Mouse (Mus musculus): Measurements from ENCODE around the gene Cnot10. TPM values are rescaled to one million over a fixed set of nuclear protein-coding genes. Genes with fewer than 3 reads are reported as not detected.

Gene Cnot10
- polyA plus RNA-seq, 1 experiment from 2014 or later = 60.7 TPM

DNA sequence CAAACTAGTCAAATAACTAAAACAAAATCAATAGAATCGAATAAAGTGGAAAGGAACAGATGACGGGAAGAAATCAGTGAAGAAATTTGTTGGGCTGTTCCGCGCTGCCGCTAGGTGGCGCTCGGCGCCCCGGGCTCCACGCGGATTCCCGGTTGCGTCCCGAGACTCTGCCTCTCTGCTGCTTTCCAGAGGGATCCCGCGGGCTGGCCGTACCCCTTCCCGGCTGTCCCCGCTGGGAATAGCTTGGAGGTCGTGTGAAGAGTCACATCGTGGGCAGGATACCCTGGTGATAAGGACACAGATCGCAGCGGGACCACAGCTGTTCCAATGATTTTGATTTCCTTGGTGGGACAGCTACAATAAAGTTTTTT, 56.2 kb downstream of the Cnot10 start:
- WGBS = under 1% methylated on average over 23 of the region's 23 CpGs
- Histone ChIP-seq H3K27me3 (ENCODE audit: control insufficient read depth, insufficient read depth, low read length) (no peaks in the 10 kb centered on the region), H3K4me1 (replicated peaks; ENCODE audit: control insufficient read depth, insufficient read depth, low read length) (peaks cover 2% of the 10 kb centered on the region; the same call in 1 of the 2 replicates), H3K36me3 (ENCODE audit: control insufficient read depth, insufficient read depth, low read length) (no peaks in the 10 kb centered on the region), H3K4me2 (replicated peaks; ENCODE audit: low read depth, low read length) (peak overlapping the region; percentile 58), H3K9ac (ENCODE audit: low read depth, low read length) (0 out of 2 replicates have a peak overlapping the region, but pooled peaks have one; percentile 11), H3K9me3 (ENCODE audit: control insufficient read depth, low read length) (no peaks in the 10 kb centered on the region), H3K4me3 (ENCODE audit: low read depth, low read length) (peak overlapping the region; percentile 27), H3K27ac (ENCODE audit: low read depth, low read length) (peak overlapping the region; percentile 56; the same call in 1 of the 2 replicates)
- peak; percentile 87 for DNase-seq (ENCODE audit: low spot score)
- peak; percentile 89 for ATAC-seq (ENCODE audit: low FRiP score)

DNA sequence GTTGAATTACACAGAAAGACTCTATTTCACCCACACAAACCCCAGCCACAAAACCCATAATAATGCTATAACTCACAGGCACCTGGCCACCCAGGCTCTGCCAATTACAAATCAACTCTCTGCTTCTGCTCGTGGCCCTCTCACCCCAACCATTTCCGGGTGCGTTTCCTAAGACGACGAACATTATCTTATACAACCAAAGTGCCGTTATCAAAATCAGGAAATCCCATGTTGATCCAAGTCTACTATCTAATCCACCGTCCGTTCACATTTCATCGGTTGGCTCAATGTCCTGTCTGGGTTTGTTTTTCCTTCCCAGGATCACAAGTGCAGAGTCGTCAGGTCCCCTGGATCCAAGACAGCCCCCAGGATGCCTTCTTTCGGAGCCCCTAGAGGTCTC, 61.3 kb downstream of the Cnot10 start:
- 72% methylated on average over 11 of the region's 11 CpGs for WGBS
- ATAC-seq (ENCODE audit: low FRiP score) (no peak), DNase-seq (ENCODE audit: low spot score) (no peak)

DNA sequence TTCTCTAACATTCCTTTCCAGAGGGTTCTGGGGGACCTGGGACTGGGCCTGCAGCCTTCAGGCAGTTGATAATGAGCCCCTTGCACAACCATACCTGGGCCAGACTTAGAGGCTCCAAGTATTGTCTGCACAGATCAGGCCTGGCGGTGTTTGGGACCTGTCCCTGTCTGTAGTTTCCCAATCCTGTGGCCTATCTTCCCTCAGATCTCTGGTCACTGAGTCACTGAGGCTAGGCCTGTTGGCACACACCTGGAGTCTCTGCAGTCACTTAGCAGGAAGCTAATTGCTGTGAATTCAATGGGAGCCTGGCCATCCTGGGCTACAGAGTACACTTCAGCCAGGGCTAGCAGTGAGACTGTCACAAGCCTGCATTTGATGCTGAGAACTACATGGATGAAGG, 64.0 kb downstream of the Cnot10 start:
- no peaks in the 10 kb centered on the region for H3K36me3 ChIP-seq (ENCODE audit: control insufficient read depth, insufficient read depth, low read length)
- DNase-seq (ENCODE audit: low spot score) (no peak), ATAC-seq (ENCODE audit: low FRiP score) (no peak)
- H3K4me2 ChIP-seq (replicated peaks; ENCODE audit: low read depth, low read length) = no peak overlapping the region
- WGBS = 79% methylated on average over 1 of the region's 1 CpGs
- no peak overlapping the region for H3K4me3 ChIP-seq (ENCODE audit: low read depth, low read length)
- H3K27ac ChIP-seq (ENCODE audit: low read depth, low read length) = no peak overlapping the region
- no peaks in the 10 kb centered on the region for H3K4me1 ChIP-seq (replicated peaks; ENCODE audit: control insufficient read depth, insufficient read depth, low read length)
- H3K9ac ChIP-seq (ENCODE audit: low read depth, low read length) = no peak overlapping the region
- H3K27me3 ChIP-seq (ENCODE audit: control insufficient read depth, insufficient read depth, low read length) = no peaks in the 10 kb centered on the region
- no peaks in the 10 kb centered on the region for H3K9me3 ChIP-seq (ENCODE audit: control insufficient read depth, low read length)

More for the DNA sequence above, 61.3 kb downstream of the Cnot10 start:
- H3K27ac ChIP-seq (ENCODE audit: low read depth, low read length) = no peak overlapping the region
- no peaks in the 10 kb centered on the region for H3K27me3 ChIP-seq (ENCODE audit: control insufficient read depth, insufficient read depth, low read length)
- no peak overlapping the region for H3K4me2 ChIP-seq (replicated peaks; ENCODE audit: low read depth, low read length)
- H3K9me3 ChIP-seq (ENCODE audit: control insufficient read depth, low read length) = no peaks in the 10 kb centered on the region
- H3K4me1 ChIP-seq (replicated peaks; ENCODE audit: control insufficient read depth, insufficient read depth, low read length) = no peaks in the 10 kb centered on the region
- H3K9ac ChIP-seq (ENCODE audit: low read depth, low read length) = no peak overlapping the region
- no peak overlapping the region for H3K4me3 ChIP-seq (ENCODE audit: low read depth, low read length)
- no peaks in the 10 kb centered on the region for H3K36me3 ChIP-seq (ENCODE audit: control insufficient read depth, insufficient read depth, low read length)

DNA sequence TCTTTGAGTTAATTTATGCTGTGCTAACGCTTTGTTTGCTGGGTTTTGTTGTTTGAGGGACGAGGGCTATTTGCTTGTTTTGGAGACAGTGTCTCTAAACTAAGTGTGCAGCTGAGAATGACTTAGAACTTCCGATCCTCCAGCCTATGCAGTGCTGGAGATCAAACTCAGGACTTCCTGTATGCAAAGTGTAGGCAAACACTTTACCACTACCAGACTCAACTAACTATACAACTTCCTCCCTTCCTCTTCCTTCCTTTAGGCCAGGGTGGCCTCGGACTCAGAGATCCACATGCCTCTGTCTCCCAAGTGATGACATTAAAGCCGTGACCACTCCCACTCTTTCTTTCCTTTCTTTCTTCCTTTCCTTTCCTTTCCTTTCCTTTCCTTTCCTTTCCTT, 66.5 kb downstream of the Cnot10 start:
- WGBS = 61% methylated on average over 5 of the region's 5 CpGs

DNA sequence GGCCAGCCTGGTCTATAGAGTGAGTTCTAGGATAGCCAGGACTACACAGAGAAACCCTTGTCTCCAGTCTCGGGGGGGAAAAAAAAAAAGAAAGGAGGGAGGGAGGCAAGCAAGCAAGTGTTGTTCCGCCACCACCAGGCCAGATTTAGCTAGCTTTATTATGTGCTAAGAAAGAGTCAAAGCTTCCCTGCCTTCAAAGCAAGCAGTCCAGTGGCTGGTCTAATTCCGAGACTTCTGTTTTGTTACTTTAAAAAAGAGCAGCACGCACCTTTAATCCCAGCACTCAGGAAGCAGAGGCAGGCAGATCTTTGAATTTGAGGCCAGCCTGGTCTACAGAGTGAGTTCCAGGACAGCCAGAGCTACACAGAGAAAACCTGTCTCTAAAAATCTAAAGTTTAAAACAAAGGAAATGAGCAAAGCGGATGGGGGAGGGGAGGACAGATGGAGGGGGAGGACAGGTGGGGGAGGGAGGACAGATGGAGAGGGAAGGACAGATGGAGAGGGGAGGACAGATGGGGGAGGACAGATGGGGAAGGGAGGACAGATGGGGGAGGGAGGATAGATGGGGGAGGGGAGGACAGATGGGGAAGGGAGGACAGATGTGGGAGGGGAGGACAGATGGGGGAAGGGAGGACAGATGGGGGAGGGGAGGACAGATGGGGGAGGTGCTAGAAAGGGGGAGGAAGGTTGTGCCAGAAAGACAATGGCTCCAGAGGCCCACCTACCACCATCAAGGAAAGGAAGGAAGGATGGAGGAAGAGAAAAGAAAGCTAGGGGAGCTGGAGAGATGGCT, 71.1 kb downstream of the Cnot10 start:
- Histone ChIP-seq H3K27ac (ENCODE audit: low read depth, low read length) (no peak overlapping the region), H3K9me3 (ENCODE audit: control insufficient read depth, low read length) (no peaks in the 10 kb centered on the region), H3K4me1 (replicated peaks; ENCODE audit: control insufficient read depth, insufficient read depth, low read length) (no peaks in the 10 kb centered on the region), H3K4me2 (replicated peaks; ENCODE audit: low read depth, low read length) (no peak overlapping the region), H3K27me3 (ENCODE audit: control insufficient read depth, insufficient read depth, low read length) (no peaks in the 10 kb centered on the region), H3K36me3 (ENCODE audit: control insufficient read depth, insufficient read depth, low read length) (no peaks in the 10 kb centered on the region), H3K9ac (ENCODE audit: low read depth, low read length) (no peak overlapping the region), H3K4me3 (ENCODE audit: low read depth, low read length) (no peak overlapping the region)
- ATAC-seq (ENCODE audit: low FRiP score) (no peak), DNase-seq (ENCODE audit: low spot score) (no peak)
- 88% methylated on average over 5 of the region's 5 CpGs for WGBS

More for the DNA sequence above, 66.5 kb downstream of the Cnot10 start:
- ATAC-seq (ENCODE audit: low FRiP score) (no peak), DNase-seq (ENCODE audit: low spot score) (no peak)
- Histone ChIP-seq H3K27ac (ENCODE audit: low read depth, low read length) (no peak overlapping the region), H3K4me2 (replicated peaks; ENCODE audit: low read depth, low read length) (no peak overlapping the region), H3K4me3 (ENCODE audit: low read depth, low read length) (no peak overlapping the region), H3K9ac (ENCODE audit: low read depth, low read length) (no peak overlapping the region), H3K9me3 (ENCODE audit: control insufficient read depth, low read length) (no peaks in the 10 kb centered on the region), H3K27me3 (ENCODE audit: control insufficient read depth, insufficient read depth, low read length) (no peaks in the 10 kb centered on the region), H3K36me3 (ENCODE audit: control insufficient read depth, insufficient read depth, low read length) (no peaks in the 10 kb centered on the region), H3K4me1 (replicated peaks; ENCODE audit: control insufficient read depth, insufficient read depth, low read length) (no peaks in the 10 kb centered on the region)

DNA sequence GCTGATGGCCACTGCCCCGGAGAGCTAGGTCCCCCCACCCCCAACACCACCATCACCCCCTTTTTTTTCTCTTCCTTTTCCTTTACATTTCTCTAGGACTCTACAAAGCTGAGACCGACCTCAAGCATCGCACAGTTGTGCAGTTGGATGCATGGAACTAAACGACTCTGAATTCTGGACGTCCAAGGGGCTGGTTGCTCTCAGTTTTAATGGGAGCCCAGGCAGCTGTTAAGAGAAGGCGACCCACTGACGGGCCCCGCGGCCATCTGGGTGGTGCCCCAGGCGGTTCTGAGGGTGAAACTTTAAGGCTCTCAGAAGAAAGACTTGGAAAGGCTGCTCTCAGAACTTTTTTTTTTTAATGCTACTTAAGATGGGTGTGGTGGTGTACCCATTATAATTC, 75.3 kb downstream of the Cnot10 start:
- Histone ChIP-seq H3K4me2 (replicated peaks; ENCODE audit: low read depth, low read length) (peak overlapping the region; percentile 91), H3K27me3 (ENCODE audit: control insufficient read depth, insufficient read depth, low read length) (no peaks in the 10 kb centered on the region), H3K9me3 (ENCODE audit: control insufficient read depth, low read length) (no peaks in the 10 kb centered on the region), H3K9ac (ENCODE audit: low read depth, low read length) (peak overlapping the region; percentile 91), H3K36me3 (ENCODE audit: control insufficient read depth, insufficient read depth, low read length) (no peaks in the 10 kb centered on the region), H3K27ac (ENCODE audit: low read depth, low read length) (peak overlapping the region; percentile 97), H3K4me3 (ENCODE audit: low read depth, low read length) (peak overlapping the region; percentile 79), H3K4me1 (replicated peaks; ENCODE audit: control insufficient read depth, insufficient read depth, low read length) (0 out of 2 replicates have a peak, but pooled peaks cover 2% of the 10 kb centered on the region)
- DNase-seq (ENCODE audit: low spot score) (peak; percentile 55), ATAC-seq (ENCODE audit: low FRiP score) (no peak)
- 1% methylated on average over 10 of the region's 10 CpGs for WGBS

DNA sequence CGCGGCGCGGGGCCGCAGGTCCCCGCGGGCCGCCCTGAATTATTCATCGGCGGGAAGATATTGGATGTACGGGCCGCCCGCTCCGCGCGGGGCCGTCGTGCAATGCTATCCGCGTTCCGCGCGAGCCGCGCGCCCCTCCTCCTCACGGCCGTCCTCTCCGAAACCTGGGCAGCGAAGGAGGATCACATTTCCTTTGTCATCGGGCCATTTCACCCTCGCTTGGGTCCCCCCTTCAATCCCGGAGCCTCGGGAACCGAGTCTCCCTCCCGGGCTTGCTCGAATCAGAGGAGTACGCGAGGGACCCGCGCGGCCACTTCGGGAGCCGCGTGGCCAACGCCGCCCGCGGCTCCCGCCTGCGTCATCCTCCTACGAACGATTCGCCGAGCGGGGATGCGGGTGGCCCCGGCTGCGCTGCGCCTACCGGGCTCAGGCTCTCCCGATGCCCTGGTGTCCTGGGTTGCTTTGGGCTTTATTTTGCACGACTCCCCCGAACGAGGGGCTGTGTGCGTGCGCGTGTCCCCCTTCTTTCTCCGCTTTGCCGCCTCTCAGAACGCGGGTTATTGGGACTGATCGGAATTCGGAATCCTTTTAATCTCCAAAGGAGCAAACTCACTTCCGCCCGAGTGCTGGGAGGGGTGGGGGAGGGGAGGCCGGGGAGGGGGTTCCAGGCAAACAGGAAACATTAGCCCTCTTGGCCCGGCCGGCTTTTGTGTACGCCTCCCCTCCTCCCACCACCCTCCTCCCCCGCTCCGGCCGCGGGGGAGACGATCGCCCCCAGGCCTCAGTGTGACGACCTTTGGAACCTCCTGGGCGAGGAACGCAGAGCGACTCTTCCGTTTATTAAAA, 76.0 kb downstream of the Cnot10 start, which contains the start of gene Trim71:
Trim71 (minus strand) TSS at position 609 of the 846 bp plus-strand sequence.
- peak; percentile 84 for DNase-seq (ENCODE audit: low spot score)
- Histone ChIP-seq H3K9me3 (ENCODE audit: control insufficient read depth, low read length) (no peaks in the 10 kb centered on the region), H3K27ac (ENCODE audit: low read depth, low read length) (peak within 1 kb of the TSS; percentile 97), H3K4me1 (replicated peaks; ENCODE audit: control insufficient read depth, insufficient read depth, low read length) (peaks cover 2% of the 10 kb centered on the region; the same call in 1 of the 2 replicates), H3K27me3 (ENCODE audit: control insufficient read depth, insufficient read depth, low read length) (no peaks in the 10 kb centered on the region), H3K36me3 (ENCODE audit: control insufficient read depth, insufficient read depth, low read length) (no peaks in the 10 kb centered on the region), H3K4me3 (ENCODE audit: low read depth, low read length) (peak within 1 kb of the TSS; percentile 79), H3K4me2 (replicated peaks; ENCODE audit: low read depth, low read length) (peak within 1 kb of the TSS; percentile 91), H3K9ac (ENCODE audit: low read depth, low read length) (peak within 1 kb of the TSS; percentile 91)
- ATAC-seq (ENCODE audit: low FRiP score) = peak; percentile 77
- under 1% methylated on average over 80 of the region's 91 CpGs for WGBS

DNA sequence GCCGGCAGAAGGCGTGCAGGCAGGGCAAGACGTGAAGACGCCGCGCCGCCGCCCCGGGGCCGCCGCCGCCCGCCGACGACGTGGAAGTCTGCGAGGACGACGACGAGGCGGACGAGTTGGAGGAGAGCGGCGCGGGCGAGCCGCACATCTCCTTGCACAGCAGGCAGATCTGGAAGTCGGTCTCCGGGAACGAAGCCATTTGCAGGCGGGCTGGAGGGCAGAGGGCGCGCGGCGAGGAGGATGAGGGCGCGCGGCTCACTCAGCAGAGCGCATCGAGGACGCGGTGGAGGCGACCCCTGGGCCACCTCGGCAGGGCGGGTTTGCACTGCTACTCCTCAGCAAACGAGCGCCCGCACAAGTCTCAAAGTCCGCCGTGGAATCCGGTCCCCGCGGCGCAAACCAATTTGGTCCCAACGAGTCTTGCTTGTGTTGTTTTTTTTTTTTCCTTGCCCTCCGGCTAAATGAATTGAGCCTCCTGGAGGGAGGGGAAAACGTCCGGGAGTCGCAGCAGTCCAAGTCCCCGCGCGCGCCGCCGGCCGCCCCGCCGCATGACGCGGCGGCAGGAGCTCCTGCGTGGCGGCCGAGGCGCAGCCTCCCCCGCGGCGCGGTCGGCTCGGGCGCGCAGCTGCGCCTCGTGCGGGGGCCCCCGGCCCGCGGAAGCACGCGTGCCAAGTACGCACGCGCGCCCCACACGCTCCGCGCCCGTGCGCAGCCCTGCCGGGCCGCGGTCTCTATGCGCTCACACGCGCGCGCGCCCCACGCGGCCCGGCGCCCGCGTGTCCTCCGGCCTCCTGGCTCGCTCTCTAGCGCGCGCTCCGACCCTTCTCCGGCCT, 76.8 kb downstream of the Cnot10 start:
- Histone ChIP-seq H3K9ac (ENCODE audit: low read depth, low read length) (peak overlapping the region; percentile 91), H3K4me2 (replicated peaks; ENCODE audit: low read depth, low read length) (peak overlapping the region; percentile 91), H3K27ac (ENCODE audit: low read depth, low read length) (peak overlapping the region; percentile 97), H3K4me1 (replicated peaks; ENCODE audit: control insufficient read depth, insufficient read depth, low read length) (peaks cover 2% of the 10 kb centered on the region; the same call in 1 of the 2 replicates), H3K4me3 (ENCODE audit: low read depth, low read length) (peak overlapping the region; percentile 79), H3K27me3 (ENCODE audit: control insufficient read depth, insufficient read depth, low read length) (no peaks in the 10 kb centered on the region), H3K36me3 (ENCODE audit: control insufficient read depth, insufficient read depth, low read length) (no peaks in the 10 kb centered on the region), H3K9me3 (ENCODE audit: control insufficient read depth, low read length) (no peaks in the 10 kb centered on the region)
- ATAC-seq (ENCODE audit: low FRiP score) (no peak; the same call in 1 of the 2 replicates), DNase-seq (ENCODE audit: low spot score) (peak; percentile 75)
- under 1% methylated on average over 85 of the region's 122 CpGs for WGBS
